Mouse (Mus musculus) urinary bladder, postnatal 14 days (tissue): ENCODE results near the gene Unc5c.

ENCODE experiments used
- DNase-seq: peaks from one replicate; pipeline ENCODE4 v3.0.0; 2021; ENCODE audit warnings: low spot score

Unc5c gene

DNA sequence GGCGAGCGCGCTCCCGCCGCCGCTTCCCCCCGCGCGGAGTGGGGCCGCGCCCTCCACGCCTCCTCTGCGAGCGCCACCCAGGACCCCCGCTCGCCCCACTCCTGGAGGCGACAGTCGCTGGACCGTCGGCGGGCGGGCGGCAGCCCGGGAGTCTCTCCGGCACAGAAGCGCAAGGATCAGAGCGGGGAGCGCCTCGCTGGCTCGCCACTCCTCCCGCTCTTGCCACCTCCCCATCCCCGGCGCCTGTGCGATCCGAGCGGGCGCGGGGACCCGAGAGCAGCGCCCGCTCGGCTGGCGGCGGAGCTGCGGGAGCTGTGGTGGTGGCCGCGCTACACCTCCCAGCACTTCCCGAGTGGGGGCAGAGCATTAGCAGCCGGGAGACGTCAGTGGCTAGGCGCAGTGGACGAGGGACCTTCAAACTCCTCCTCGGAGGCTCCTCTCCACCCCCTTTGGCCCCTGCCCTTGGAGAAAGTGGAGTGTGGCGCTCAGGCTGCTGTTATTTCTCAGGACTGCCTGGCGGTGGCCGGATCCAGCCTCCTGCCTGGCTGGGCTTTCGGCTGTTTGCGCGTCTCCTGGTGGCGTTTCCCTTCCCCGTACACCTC lies at the start of gene Unc5c:
Gene Unc5c (plus strand): TSS at position 113 of the 602 bp plus-strand sequence.
- DNase-seq = peak; percentile 72

DNA sequence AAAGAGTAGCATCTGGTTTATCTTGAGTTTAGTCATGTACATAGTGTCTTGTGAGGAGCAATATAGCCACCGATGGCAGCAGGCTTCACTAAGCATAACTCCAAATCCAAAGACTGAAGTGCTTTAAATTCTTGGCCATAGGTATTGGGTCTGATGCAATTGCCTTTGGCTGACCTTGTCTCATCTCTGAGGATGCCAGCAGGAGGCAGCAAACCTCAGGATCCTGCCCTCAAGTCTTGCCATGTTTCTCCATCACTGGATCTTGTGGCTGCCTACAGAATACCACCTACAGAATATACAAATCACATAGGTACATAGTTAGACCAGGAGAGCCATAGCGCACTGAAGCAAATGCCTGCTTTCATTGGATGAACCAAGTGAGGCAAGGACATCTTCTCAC lies 7.5 kb upstream of the Unc5c start:
- DNase-seq = no peak

DNA sequence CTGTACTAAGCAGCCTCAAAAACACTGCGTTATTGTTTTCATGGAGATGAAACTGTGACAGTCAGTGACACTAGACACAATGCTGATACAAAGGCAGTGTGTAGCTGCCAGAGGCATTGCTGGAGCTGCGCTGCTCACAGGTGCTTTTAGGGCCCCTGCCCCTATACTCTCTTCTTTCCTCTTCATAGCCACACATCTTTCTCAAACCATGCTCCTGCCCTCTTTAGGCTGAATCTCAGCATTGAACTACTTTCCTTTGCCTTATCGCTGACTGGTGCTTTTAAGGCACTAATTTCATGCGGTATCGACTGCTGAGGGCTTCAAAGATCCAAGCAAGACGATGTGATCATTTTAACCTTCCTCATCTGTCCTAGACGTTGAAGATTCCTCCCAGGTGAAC lies 2.5 kb upstream of the Unc5c start:
- no peak for DNase-seq

DNA sequence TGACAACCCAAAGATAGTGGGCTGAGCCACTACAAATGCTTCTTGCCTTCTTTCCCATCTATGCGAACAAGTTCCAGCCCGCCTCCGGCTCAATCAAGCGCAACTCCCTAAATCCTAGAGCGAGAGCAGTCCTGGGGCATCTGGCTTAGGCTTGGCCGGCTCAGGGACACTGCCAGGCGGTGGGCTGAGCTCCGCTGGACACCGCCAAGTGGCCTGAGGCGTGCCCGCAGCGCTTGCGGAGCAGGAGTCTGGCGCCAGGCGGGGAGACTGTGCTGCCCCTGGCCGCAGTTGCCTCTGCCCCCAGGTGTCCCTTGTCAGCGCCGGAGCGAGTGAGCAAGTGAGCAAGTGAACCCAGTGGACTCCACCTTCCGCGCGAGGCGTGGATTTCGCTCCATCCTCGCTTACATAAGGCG lies 319 bp upstream of the Unc5c start:
- peak; percentile 47 for DNase-seq

DNA sequence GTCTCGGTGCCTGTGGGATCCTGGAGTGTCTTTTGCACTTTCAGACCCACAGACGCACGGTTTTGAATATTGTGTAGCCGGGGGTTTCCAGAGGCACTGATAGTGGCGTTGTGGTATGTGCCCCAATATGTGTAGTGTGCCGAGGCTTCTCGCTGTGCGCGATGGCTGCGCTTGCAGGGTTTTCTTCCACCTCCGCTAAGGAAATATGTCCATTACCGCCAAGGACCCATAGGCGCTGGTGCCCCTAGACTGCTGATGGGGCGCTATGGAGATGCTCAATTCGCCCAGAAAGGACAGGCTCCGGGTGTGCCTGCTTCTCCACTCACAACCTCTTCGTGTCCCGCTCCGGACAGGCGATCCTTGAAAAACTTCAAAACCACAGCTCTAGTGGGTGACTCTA lies 1.0 kb downstream of the Unc5c start:
- DNase-seq = peak; percentile 6

DNA sequence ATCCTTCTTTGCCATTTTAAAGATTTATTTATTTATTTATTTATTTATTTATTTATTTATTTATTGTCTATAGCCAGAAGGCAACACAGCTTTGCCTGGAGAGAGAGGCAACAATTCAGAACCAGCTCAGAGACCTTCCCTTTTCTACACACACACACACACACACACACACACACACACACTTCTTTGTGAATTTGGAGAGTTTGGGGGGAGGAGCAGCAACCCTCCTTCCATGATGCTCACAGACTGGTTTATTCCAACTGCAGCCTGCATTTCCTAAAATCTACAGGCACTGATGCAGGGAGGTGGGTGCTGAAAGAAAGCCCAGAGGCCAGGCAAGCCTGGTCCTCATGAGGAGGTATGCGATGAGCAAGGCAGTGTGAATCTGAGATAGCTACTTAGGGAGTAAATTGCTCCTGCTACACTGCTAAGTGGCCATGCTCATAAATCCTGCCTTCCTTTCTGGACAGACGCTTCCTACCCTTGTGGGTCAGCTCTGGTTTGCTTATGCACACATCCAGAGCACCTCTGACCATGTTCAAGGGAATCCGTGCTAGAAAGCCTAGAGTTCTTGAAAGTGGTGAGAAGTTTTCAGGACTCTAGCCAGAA lies 1.8 kb downstream of the Unc5c start:
- no peak for DNase-seq

DNA sequence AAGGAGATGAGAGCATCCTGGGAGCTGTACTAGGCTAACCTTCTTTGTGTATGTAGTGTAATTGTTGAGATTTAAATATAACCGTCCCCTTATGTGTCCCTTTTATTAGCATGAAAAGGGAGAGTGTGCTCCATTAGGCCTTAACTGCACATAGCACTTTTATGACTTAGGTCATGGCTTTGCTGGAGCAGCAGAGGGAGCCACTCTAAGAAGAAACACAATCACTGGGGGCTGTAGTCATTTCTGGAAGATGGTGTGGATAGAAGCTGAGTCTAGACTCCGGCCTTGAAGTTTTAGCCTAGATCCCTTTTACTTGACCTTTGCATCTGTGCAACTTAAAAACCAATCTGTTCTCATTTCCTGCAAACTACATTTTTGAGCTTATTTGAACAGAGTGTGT lies 4.3 kb downstream of the Unc5c start:
- no peak for DNase-seq

DNA sequence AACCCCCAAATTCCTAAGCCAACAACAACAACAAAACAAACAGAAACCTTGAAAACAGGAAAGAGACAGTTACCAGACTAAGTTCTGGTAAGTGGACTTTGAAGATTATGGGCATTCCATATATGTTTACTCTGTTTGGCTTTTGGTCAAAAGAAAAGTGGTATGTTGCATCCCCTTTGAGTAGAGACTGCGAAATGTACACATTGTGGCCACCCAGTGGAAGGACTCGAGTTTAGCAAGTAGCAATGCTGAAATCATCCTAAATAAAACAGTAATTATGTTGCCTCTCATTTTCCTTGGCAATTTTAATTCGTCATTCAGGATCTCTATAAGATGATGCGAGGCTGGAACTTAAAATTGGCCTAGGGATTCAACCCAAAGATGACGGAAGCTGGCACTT lies 8.2 kb downstream of the Unc5c start:
- DNase-seq = no peak

DNA sequence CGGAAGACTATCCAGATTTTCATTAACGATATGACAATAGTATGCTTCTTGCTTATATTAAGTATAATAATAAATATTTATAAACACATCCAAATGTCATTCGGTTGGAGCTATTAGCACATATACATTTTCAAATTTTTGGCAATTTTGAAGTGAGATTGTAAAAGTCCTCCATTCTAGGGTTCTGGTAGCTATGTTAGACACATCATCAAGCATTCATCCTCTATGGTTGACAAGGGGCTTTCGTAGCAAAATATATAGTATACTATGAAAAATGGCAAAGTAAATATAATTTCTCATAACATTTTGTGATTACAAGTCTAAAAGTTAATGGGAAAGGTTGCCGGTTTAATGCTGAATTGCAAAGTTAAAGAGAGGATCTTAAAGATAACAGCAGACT lies 10.4 kb downstream of the Unc5c start:
- DNase-seq = no peak

DNA sequence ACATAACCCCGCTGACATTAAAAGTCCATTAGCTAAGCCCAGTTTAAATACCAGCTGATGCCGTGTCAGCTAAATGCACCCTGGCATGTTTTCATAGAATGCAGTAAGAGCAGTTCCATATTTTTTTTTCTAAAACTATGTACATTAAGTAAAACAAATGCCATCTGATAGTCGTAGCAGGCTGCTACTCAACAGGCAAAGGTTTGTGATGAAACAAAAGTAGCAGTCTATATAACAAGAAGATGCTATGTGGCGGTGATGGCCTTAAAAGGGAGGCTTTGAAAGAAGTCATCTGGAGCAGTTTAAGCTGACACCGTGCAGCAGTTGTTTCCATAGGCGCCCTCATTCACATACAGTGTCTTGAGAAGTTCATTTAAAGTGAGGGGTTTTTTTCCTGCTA lies 10.9 kb downstream of the Unc5c start:
- no peak for DNase-seq

DNA sequence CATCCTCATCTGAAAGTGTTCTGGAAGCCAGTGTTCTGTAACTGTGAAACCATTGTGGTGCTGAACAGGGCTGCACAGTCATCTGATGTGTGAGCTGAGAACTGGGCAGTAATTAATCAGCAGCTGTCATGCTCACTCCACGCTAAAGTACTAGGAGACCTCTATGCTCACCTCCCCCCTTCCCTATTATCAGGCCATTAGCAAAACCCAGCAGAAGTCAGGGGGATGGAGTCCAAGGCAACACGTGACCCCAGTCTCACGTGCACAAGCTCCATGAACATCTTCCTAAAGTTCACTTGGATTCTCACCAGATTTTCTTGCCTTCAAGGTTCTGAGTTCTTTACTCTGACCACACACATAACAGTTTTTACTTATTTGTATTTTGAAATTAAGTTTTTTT lies 11.7 kb downstream of the Unc5c start:
- DNase-seq = no peak

DNA sequence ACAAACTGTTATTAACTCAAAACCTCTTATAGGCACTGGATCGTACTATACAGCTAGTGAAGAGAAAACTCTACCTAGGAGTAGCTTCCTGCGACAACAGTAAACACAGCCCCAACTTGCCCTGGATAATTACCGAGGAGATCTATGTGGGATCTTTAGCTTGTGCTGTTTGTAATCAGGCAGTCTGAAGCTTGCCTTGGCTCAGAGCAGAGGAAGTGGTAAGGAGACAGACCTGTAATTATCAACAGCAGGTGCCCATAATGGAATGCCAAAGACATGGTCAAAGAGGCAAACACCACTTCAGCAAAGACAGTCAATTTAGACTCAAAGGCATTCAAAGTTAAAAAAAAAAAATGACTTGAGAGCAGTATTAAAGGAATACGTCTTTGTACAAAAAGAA lies 17.4 kb downstream of the Unc5c start:
- no peak for DNase-seq

DNA sequence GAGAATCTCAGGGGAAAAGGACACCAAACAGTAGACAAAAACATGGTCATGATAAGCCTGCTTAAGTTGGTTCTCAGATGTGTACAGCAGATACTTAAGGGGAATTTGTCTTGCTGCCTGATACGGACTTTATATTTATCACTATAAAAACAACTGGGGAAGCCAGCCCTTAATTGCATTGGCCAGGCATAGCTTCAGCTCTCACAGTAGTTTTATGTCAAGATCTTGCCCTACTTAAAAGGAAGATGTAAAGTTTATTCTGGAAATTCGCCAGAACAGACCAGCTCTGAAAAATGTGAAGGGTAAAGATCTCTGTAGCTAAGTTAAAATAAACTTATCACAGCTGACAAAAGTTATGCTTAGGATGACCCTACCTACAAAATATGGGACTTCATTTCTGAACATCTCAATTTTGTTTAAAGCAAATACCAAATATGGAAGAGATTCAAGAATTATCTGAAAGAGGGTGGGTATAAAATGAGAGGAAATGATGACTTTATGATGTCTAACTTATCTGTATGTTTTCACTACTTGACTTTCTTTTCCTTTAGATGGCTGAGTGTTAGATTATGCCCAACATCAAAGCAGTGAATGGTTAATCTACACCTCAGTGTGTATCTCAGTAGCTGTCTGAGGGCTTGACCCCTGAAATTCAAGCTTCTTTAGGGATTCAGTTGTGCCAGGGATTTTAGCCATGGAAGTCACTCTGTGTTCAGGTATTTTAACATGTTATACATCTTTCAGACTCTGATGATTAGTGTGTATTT lies 18.8 kb downstream of the Unc5c start:
- no peak for DNase-seq

DNA sequence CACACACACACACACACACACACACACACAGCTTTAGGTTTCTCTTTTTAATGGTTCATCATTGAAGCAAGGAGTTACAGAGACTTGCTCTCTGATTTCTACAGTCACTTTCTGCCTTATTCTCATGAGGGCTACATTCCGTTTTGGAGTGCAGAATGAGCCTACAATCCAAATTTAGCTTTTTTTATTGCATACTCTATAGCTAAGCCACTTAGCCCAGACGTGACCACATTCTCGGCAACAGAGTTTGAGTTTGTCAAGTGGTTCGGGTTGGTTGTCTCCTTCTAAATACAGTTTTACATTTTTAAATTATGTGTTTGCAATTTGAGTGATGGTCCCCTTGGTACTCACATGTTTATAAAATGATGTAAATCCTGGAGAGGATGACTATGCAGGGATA lies 20.2 kb downstream of the Unc5c start:
- no peak for DNase-seq

DNA sequence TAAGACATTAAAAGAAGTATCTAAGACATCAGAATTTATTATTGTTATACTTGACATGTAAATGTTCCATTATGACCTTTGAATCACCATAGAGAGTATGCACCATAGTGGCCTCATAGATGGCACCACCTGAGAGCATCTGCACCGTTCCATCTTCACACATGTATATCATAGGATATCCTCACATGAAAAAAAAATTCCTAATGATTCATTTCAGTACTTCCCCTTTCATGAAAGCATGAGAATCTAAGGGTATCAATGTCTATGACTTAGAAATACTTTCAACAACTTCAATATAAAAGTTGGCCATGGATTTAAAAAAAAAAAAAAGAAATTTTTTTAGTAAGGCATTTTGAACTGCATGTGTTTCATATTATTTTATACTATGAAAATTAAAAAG lies 25.6 kb downstream of the Unc5c start:
- DNase-seq = no peak

DNA sequence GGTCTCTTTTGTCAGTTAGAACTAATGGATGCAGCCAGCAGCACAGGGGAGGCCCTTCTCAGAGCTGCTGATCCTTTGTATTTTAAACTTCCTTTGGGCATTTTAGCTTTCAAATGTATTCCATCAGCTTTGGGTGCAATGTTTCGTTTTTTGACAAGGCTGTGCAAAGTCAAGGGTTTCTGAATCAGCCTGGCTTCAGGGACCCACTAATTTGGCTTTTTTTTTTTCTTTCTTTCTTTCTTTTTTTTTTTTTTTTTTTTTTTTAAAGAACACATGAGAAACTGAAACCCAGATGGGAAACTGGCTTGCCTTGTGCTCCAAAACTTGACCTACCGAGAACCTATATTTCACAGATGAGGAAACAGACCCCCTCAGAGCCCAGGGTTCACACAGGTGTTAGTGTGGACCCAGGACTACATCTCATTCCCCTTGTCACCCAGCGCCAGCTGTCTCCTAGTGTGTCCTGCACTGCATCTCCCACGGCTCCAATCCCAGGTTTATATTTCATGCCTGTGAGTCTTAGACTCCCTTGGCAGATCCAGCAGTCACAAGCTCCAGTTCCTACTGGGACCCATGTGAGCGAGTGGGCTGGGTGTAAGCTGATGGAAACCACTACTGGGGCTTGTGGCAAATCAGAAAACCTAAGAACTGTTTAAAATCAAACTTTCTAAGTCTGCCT lies 26.4 kb downstream of the Unc5c start:
- peak; percentile 5 for DNase-seq

DNA sequence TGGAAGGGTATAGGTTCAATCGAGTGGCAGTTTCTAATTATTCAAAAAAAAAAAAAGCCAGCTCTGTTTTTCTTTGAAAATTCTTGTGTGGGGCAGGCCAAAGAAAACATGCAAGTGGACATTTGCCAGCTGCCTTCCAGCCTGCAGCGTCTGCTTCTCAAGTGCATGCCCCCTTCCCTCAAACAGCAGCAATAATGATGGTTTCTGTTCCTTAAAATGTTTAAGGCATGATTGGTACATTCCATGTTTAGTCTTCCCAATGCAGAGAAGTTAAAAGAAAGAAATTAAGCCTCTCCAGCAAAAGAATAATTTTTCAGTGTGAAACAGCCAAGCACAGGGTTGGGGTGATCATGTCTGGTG lies 26.9 kb downstream of the Unc5c start:
- DNase-seq = no peak

DNA sequence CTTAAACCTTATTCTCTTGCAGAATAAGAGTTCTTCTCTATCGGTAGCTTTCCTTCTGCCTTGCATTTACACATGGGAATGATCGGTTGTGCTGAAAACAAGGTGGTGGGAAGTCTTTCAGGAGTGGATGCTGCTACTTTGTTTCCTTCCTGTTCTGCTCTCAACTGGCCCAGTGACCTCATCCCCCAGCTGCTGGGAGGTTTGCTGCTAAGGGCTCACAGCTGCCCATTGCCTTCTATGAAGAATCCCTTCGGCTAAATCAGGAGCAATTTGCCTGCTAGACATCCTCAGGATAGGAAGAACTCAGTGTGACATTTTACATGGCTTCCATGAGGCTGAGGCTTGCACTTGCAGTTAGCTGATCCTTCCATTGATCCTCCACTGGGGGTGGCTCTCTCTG lies 28.0 kb downstream of the Unc5c start:
- no peak for DNase-seq

DNA sequence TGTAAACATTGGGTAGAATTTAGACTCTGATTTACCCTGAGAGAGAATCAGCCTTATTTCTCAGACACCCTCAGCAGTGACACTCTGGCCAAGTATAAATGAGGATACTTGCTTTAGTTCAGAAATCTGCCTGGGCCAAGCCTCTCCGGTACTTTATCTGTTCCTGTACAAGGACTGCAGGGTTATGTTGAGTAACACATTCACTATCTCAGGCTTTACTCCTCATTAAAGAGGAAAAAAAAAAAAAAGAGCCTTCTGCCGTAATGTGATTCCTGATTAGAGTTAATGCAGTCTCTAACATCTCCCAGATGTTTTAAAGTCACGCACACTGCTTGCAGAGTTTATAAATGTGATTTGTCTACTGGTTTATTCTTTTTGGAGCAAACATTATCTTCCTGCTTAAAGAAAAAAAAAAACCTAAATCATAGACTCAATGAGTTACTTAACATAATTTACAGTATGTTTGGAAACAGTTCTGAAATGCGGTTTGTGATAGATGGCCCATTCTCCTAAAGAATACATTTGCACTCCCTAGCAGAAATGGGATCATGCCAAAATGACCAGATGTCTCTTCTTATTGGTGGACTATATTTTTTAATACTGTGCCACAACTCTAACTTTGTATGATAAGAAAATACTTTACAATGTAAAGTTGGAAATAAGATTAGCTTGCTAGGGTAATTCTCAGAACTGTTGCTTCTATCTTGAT lies 33.5 kb downstream of the Unc5c start:
- no peak for DNase-seq

DNA sequence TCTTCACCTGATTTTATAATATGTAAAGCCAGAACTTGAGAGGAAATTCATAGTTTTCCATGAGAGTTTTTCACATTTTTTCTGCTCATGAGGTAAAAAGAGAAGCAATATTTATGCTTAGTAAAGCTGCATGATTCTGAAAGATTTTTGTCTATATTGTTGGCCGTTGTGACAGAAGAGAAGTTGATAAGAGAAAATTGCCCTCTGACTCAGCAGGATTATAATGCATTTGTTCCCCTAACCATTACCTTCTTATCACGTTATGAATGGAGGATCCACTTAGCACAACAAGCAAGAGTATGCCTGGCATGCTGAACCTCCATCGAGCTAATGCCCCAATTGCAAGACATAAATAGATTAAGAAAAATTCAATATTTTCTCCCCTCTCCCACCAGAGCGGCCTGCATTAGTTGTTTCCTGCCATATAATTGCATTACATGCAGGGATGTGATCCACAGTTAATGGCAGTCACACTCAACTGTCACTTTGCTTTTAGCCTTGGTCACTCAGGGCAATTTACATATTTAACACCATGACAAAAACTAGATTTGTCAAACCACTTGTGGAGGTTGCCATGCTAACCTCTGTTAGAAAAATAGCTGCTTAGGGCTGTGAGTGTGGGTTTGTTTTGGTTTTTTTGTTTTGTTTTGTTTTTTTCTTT lies 37.0 kb downstream of the Unc5c start:
- no peak for DNase-seq

DNA sequence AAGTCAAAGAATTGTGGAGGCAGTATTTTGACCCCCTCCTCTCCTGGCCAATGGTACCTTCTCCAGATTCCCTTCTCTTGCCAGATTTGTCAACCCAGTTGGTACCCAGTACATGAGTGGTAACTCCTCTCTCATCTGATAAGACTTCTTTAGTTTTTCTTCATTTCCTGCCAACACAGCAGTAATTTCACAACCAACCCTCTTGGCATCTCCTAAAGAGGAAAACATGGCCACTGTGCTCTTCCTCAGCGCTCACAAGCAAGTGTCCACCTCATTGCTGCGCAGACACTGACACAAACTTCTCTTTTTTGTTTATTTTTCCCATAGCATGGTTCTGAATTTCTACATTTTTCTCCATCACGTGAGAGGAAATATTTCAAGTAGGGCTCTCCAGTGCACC lies 38.3 kb downstream of the Unc5c start:
- DNase-seq = no peak

DNA sequence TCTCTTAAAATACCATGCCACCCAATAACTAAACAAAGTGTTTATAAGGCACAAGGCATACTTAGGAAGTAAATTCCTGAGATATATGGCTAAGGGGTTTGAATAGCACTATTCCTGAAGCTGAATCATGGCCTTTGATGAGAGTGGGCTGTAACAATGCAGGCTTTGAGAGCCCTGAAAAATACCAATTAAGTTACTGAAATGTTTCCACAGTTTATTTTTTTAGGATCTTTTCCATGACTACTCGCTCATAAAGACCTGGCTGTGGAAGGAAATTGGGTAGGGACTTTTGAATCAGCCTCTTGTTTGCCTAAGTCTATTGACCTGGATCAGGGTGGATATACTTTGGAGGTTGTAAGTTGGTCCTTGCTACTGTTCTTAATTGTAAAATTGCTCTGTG lies 44.8 kb downstream of the Unc5c start:
- DNase-seq = no peak
